ENCODE assay signal across 11 mouse cellular contexts in the genomic region with DNA sequence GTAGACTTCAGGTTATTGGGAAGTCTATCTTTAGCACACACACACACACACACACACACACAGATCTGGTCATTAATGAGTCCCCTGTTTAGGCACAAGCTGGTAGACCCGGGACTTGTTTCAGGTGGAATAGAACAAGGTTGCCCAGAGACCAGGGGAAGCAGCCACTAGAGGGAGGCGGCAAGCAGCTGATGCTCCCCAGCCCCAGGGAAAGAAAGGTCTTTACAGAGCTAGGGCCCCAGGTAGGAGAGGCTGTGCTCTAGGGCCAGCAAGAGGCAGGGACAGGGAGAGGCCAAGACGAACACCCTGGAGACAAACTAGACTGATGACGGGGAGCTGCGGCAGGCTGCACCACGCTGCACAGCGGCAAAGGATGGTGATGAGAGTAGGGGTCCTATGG.
DNase-seq lines count a peak whose midpoint lies in the region; ATAC-seq and TF ChIP-seq lines count a peak whose summit lies in the region.
"Had no signal": no experiment of that assay in that cellular context is flagged by ENCODE, and none has a peak within 500 bp of the region (broad histone marks: within the 10 kb centered on the region; RNA-seq: fewer than 3 reads in every experiment).

No protein-coding gene starts in this region.

- intact Hi-C loops in heart, adult 2 months (cut with DNase I) = loop anchor here (5.0 kb wide), 1 partner anchor 41 kb away; no protein-coding TSS in a partner anchor
- intact Hi-C loops in heart, postnatal 25 days (cut with DNase I) = loop anchor here (2.0 to 5.0 kb wide), 2 partner anchors 36 to 59 kb away; no protein-coding TSS in a partner anchor

- no peak overlapping the region for H3K4me3 ChIP-seq in heart, adult 2 months
- no peak overlapping the region for H3K4me3 ChIP-seq in liver, adult 2 months (ENCODE audit: insufficient read depth, low read depth, low read length)
- no peak overlapping the region for H3K4me3 ChIP-seq in liver, embryonic 11.5 days (ENCODE audit: low read depth, low read length)
- H3K4me3 ChIP-seq in ES-Bruce4 (ENCODE audit: low read depth, low read length) = no peak overlapping the region
- no peak overlapping the region for H3K4me3 ChIP-seq in olfactory bulb, adult 2 months (ENCODE audit: insufficient read depth, low read depth, low read length)
- H3K4me3 ChIP-seq: embryonic facial prominence, embryonic 15.5 days; liver, embryonic 13.5 days had no signal

- TF ChIP-seq EP300 in heart, adult 2 months (IDR thresholded peaks at IDR 0.05; ENCODE audit: insufficient read depth, low read depth, low read length) = 0 out of 2 replicates have a peak, but pooled peaks have one; percentile 13
- no peak for TF ChIP-seq EP300 in ES-Bruce4 (IDR thresholded peaks at IDR 0.05; ENCODE audit: insufficient read depth, low read depth, low read length)

- H3K27me3 ChIP-seq in heart, adult 2 months (ENCODE audit: control insufficient read depth, insufficient read depth, low read length) = no peaks in the 10 kb centered on the region
- no peaks in the 10 kb centered on the region for H3K27me3 ChIP-seq in liver, adult 2 months (ENCODE audit: control insufficient read depth, insufficient read depth, low read length)
- no peaks in the 10 kb centered on the region for H3K27me3 ChIP-seq in liver, embryonic 11.5 days (replicated peaks; ENCODE audit: control insufficient read depth, insufficient read depth, low read length)
- H3K27me3 ChIP-seq in ES-Bruce4 (ENCODE audit: control insufficient read depth, insufficient read depth, low read length, poor library complexity, severe bottlenecking) = no peaks in the 10 kb centered on the region
- H3K27me3 ChIP-seq: embryonic facial prominence, embryonic 15.5 days; liver, embryonic 13.5 days; Patski had no signal

- H3K27ac ChIP-seq in heart, adult 2 months = peak overlapping the region; percentile 29
- H3K27ac ChIP-seq in liver, adult 2 months (replicated peaks; ENCODE audit: insufficient read depth, low read depth, low read length) = no peak overlapping the region
- no peak overlapping the region for H3K27ac ChIP-seq in liver, embryonic 11.5 days (ENCODE audit: low read depth, low read length)
- H3K27ac ChIP-seq in ES-Bruce4 (ENCODE audit: insufficient read depth, low read length) = no peak overlapping the region
- H3K27ac ChIP-seq in olfactory bulb, adult 2 months (ENCODE audit: insufficient read depth, low read depth, low read length) = no peak overlapping the region
- H3K27ac ChIP-seq: embryonic facial prominence, embryonic 15.5 days; liver, embryonic 13.5 days had no signal

- peaks cover 62% of the 10 kb centered on the region for H3K36me3 ChIP-seq in heart, adult 2 months (ENCODE audit: control insufficient read depth, insufficient read depth, low read length)
- peaks cover 47% of the 10 kb centered on the region for H3K36me3 ChIP-seq in liver, adult 2 months (ENCODE audit: control insufficient read depth, insufficient read depth, low read length)
- peaks cover 10% of the 10 kb centered on the region; the same call in 1 of the 2 replicates for H3K36me3 ChIP-seq in liver, embryonic 11.5 days (ENCODE audit: control insufficient read depth, insufficient read depth, low read length)
- no peaks in the 10 kb centered on the region for H3K36me3 ChIP-seq in ES-Bruce4 (ENCODE audit: control insufficient read depth, insufficient read depth, low read length, poor library complexity, severe bottlenecking)

- DNase-seq in heart, adult 2 months = no peak
- DNase-seq in heart, postnatal 25 days (ENCODE audit: low spot score) = no peak
- DNase-seq in liver, adult 2 months (ENCODE audit: extremely low read depth, low read depth, low spot score) = no peak
- DNase-seq in liver, embryonic 11.5 days (ENCODE audit: low spot score) = no peak
- DNase-seq in gastrocnemius, postnatal 4 days (ENCODE audit: low spot score in 2 of 2) = no peak
- DNase-seq in adrenal gland, postnatal 10 days = no peak
- DNase-seq: liver, embryonic 13.5 days had no signal

- H3K4me2 ChIP-seq in liver, embryonic 11.5 days = no peak overlapping the region
- H3K4me2 ChIP-seq: embryonic facial prominence, embryonic 15.5 days; liver, embryonic 13.5 days had no signal

- 62% methylated on average over 7 of the region's 7 CpGs for WGBS in heart, adult 2 months
- 77% methylated on average over 7 of the region's 7 CpGs for WGBS in liver, adult 2 months
- 53% methylated on average over 7 of the region's 7 CpGs for WGBS in liver, embryonic 11.5 days
- 68% methylated on average over 7 of the region's 7 CpGs for WGBS in olfactory bulb, adult 2 months

- ATAC-seq in liver, embryonic 11.5 days (replicated peaks; ENCODE audit: low FRiP score) = no peak
- ATAC-seq: Patski had no signal

- peak; percentile 61 for TF ChIP-seq CTCF in heart, adult 2 months (IDR thresholded peaks at IDR 0.05)
- TF ChIP-seq CTCF in liver, adult 2 months (IDR thresholded peaks at IDR 0.05; ENCODE audit: low read depth, low read length) = peak; percentile 48
- peak; percentile 57 for TF ChIP-seq CTCF in ES-Bruce4 (IDR thresholded peaks at IDR 0.05; ENCODE audit: low read depth, low read length)
- TF ChIP-seq CTCF in olfactory bulb, adult 2 months (IDR thresholded peaks at IDR 0.05; ENCODE audit: insufficient read depth, low read depth, low read length) = peak; percentile 36; the same call in 1 of the 2 replicates

- no peaks in the 10 kb centered on the region for H3K9me3 ChIP-seq in liver, embryonic 11.5 days (ENCODE audit: control insufficient read depth, low read length)
- no peaks in the 10 kb centered on the region for H3K9me3 ChIP-seq in ES-Bruce4 (replicated peaks; ENCODE audit: control insufficient read depth, insufficient read depth, low read length, poor library complexity, severe bottlenecking)
- H3K9me3 ChIP-seq: embryonic facial prominence, embryonic 15.5 days; liver, embryonic 13.5 days had no signal

- H3K4me1 ChIP-seq in heart, adult 2 months (ENCODE audit: control insufficient read depth, insufficient read depth, low read length) = peaks cover 47% of the 10 kb centered on the region
- peaks cover 33% of the 10 kb centered on the region for H3K4me1 ChIP-seq in liver, adult 2 months (ENCODE audit: control insufficient read depth, insufficient read depth, low read length)
- peaks cover 5% of the 10 kb centered on the region; the same call in 1 of the 2 replicates for H3K4me1 ChIP-seq in liver, embryonic 11.5 days (replicated peaks; ENCODE audit: control insufficient read depth, insufficient read depth, low read length)
- no peaks in the 10 kb centered on the region for H3K4me1 ChIP-seq in ES-Bruce4 (ENCODE audit: control insufficient read depth, insufficient read depth, low read length)
- H3K4me1 ChIP-seq in olfactory bulb, adult 2 months (ENCODE audit: control insufficient read depth, insufficient read depth, low read length) = peaks cover 48% of the 10 kb centered on the region
- H3K4me1 ChIP-seq: embryonic facial prominence, embryonic 15.5 days had no signal

- H3K79me2 ChIP-seq in heart, adult 2 months (replicated peaks; ENCODE audit: control insufficient read depth, insufficient read depth, low read length) = no peaks in the 10 kb centered on the region
- H3K79me2 ChIP-seq in liver, adult 2 months (ENCODE audit: control insufficient read depth, insufficient read depth, low read length) = no peaks in the 10 kb centered on the region

- 0 out of 2 replicates have a peak overlapping the region, but pooled peaks have one; percentile 9 for H3K9ac ChIP-seq in heart, adult 2 months (ENCODE audit: low read depth, low read length)
- no peak overlapping the region for H3K9ac ChIP-seq in liver, adult 2 months (ENCODE audit: low read depth, low read length)
- no peak overlapping the region for H3K9ac ChIP-seq in liver, embryonic 11.5 days (ENCODE audit: low read depth, low read length)
- H3K9ac ChIP-seq in ES-Bruce4 (ENCODE audit: low read depth, poor library complexity, severe bottlenecking) = no peak overlapping the region
- H3K9ac ChIP-seq: embryonic facial prominence, embryonic 15.5 days; liver, embryonic 13.5 days had no signal

- TF ChIP-seq POLR2A in heart, adult 2 months (IDR thresholded peaks at IDR 0.05; ENCODE audit: insufficient read depth, low read depth, low read length) = no peak
- TF ChIP-seq POLR2A in liver, adult 2 months (IDR thresholded peaks at IDR 0.05; ENCODE audit: extremely low read depth, insufficient read depth, low read length) = no peak
- no peak for TF ChIP-seq POLR2A in ES-Bruce4 (IDR thresholded peaks at IDR 0.05; ENCODE audit: insufficient read depth, low read length)
- no peak for TF ChIP-seq POLR2A in olfactory bulb, adult 2 months (IDR thresholded peaks at IDR 0.05; ENCODE audit: insufficient read depth, low read depth, low read length)
